Mouse (Mus musculus) forebrain, embryonic 15.5 days (tissue): ENCODE results near the gene Fahd2a. TPM values are rescaled to one million over a fixed set of nuclear protein-coding genes. Genes with fewer than 3 reads are reported as not detected.
A peak's percentile ranks its signal among the peaks of the same experiment; 100 is the strongest.

Experiments used
- ATAC-seq: fragments of 200-750 bp; cut with Nextera tagmentation; replicated peaks from 2 replicates; pipeline ENCODE4 v1.8.0; 2017; ENCODE audit warnings: mild to moderate bottlenecking, moderate TSS enrichment, moderate library complexity
- H3K27ac ChIP-seq: fragments of 300-500 bp; sonication (generic); replicated peaks from 2 replicates; pipeline ENCODE4 v1.5.1; 2015; ENCODE audit warnings: mild to moderate bottlenecking, inconsistent platforms
- H3K27me3 ChIP-seq: fragments of 300-500 bp; sonication (generic); 2 replicates; pipeline ENCODE4 v1.6.1; 2015; ENCODE audit warnings: inconsistent platforms
- H3K36me3 ChIP-seq: fragments of 300-500 bp; sonication (generic); 2 replicates; pipeline ENCODE4 v1.6.1; 2015; ENCODE audit warnings: mild to moderate bottlenecking, inconsistent platforms
- H3K4me1 ChIP-seq: fragments of 300-500 bp; sonication (generic); 2 replicates; pipeline ENCODE4 v1.6.1; 2015; ENCODE audit warnings: inconsistent platforms
- H3K4me2 ChIP-seq: fragments of 300-500 bp; sonication (generic); replicated peaks from 2 replicates; pipeline ENCODE4 v1.6.1; 2015; ENCODE audit warnings: mild to moderate bottlenecking, inconsistent platforms
- H3K4me3 ChIP-seq: fragments of 300-500 bp; sonication (generic); 2 replicates; pipeline ENCODE4 v1.5.1; 2015; ENCODE audit warnings: mild to moderate bottlenecking, inconsistent platforms
- H3K9ac ChIP-seq: fragments of 300-500 bp; sonication (generic); replicated peaks from 2 replicates; pipeline ENCODE4 v1.6.1; 2015; ENCODE audit warnings: mild to moderate bottlenecking, inconsistent platforms
- H3K9me3 ChIP-seq: fragments of 300-500 bp; sonication (generic); 2 replicates; pipeline ENCODE4 v1.6.1; 2016; ENCODE audit warnings: inconsistent platforms
- WGBS: fragments of 180-500 bp; shearing (Covaris S2); methylation state at CpG from one replicate; pipeline ENCODE4 v1.1.7; 2015; ENCODE audit warnings: mixed read lengths; 5-methylcytosine and 5-hydroxymethylcytosine counted together
- polyA plus RNA-seq: library from polyadenylated mRNA; unstranded; fragments of >200 nt; fragmentation: Nextera tagmentation; extraction: Ambion mirVana; gene quantifications from 2 replicates; pipeline ENCODE4 v1.2.1, GENCODE M21; 2015

Gene Fahd2a
- 29.9 and 33.1 TPM in 2 replicates for polyA plus RNA-seq

DNA sequence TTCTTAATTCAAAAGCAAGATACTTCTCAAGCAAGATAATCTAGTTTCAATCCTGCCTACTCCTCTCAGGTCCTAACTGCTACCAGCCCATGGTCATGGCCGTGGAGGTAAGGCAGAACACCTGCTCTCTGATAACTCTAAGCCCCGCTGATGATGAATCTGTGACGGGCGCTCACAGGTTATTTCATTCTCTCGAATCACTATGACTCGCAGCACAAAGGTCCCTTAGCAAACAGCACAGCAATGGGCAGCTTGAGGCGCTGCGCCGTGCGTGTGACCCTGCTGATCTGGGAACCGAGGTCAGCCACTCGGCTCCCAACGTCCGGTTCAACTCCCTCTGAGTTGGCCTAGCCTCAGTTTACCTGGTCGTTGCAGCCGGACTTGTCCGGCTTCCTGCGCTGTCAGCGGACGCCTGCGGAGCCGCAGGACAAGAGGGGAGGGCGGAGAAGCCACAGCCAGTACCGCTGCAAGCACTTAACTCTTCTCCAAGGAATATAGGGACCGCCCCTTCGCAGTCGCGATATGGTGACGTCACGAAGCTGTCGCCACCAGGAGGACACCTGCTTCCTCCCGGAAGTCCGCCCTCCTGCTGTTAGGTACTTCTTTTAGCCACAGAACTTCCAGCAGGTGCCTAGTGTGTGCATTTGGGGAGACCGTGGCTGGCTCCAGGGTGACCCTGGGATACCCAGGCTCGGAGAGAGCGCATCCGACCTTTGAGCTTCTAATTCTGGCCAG lies at the start of gene Fahd2a:
Gene Fahd2a (minus strand): TSS at position 511 of the 735 bp plus-strand sequence.
- H3K4me3 ChIP-seq = peak within 1 kb of the TSS; percentile 71
- 3% methylated on average over 37 of the region's 37 CpGs for WGBS
- H3K27ac ChIP-seq = peak within 1 kb of the TSS; percentile 29; the same call in 1 of the 2 replicates
- H3K27me3 ChIP-seq = no peaks in the 10 kb centered on the region
- H3K9me3 ChIP-seq = no peaks in the 10 kb centered on the region
- peak within 1 kb of the TSS; percentile 76 for H3K4me2 ChIP-seq
- ATAC-seq = peak; percentile 95
- peak within 1 kb of the TSS; percentile 65 for H3K9ac ChIP-seq
- H3K36me3 ChIP-seq = 0 out of 2 replicates have a peak, but pooled peaks cover 2% of the 10 kb centered on the region
- peaks cover 25% of the 10 kb centered on the region for H3K4me1 ChIP-seq

DNA sequence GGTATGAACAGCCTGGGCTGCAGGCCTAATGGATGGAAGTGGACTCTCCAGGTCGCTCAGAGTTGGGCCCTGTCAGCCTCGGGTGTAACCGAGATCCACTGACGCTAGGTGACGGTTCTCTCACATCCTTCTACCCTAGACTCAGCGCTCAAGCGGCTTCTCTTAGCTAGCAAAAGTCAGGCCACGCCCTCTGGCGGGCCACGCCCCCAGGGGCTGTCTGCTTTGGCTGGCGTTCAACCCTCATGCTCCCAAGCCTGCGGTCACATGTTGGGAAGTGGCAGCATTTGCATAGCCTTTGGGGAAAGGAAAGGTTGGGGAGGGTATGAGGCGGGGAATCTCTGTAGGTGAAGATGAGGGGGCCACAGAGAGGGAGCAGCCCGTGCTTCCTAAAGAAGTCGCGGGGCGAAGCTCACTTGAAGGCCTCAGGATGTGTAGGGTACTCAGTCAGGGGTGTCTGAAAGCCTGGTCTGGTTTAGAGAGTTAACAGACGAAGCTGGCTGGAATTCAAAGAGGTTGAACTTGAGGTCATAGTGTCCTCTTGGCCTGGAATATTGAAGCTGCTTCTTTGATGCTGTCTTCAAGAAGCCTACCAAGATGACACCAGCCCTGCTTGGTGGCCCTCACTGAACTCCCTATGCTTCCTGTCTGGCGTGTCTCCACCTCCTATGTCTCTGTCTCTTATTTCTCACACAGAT lies 40.3 kb upstream of the Fahd2a start:
- WGBS = 7% methylated on average over 19 of the region's 19 CpGs
- Histone ChIP-seq H3K27ac (no peak overlapping the region), H3K9ac (no peak overlapping the region), H3K36me3 (no peaks in the 10 kb centered on the region), H3K4me2 (peak overlapping the region; percentile 34), H3K4me1 (peaks cover 33% of the 10 kb centered on the region), H3K9me3 (no peaks in the 10 kb centered on the region), H3K4me3 (peak overlapping the region; percentile 6), H3K27me3 (peaks cover 56% of the 10 kb centered on the region)
- ATAC-seq = peak; percentile 61

DNA sequence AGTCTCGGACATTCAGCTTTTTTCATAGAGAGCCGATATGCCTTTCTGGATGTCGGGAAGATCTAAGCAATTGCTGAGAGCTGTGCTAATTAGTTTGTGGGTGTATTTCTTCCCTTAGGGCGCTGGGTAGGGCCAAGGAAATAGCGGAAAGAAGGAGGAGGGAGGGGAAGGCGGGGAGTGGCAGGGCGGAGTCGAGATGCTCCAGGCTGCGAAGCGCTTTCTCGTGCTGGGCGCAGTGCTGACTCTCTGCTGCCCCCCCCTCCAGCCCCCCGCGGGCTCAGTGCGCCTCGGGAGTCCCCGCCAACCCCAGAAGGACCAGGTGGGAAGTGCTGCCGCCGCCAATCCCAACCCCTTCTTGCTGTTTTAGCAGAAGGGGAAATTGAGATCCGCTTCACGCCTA lies 38.6 kb upstream of the Fahd2a start:
- Histone ChIP-seq H3K27ac (no peak overlapping the region), H3K4me2 (peak overlapping the region; percentile 70), H3K9me3 (no peaks in the 10 kb centered on the region), H3K4me3 (peak overlapping the region; percentile 38), H3K27me3 (peaks cover 63% of the 10 kb centered on the region), H3K9ac (no peak overlapping the region), H3K36me3 (no peaks in the 10 kb centered on the region), H3K4me1 (peaks cover 33% of the 10 kb centered on the region)
- WGBS = 2% methylated on average over 18 of the region's 21 CpGs
- ATAC-seq = peak; percentile 32

DNA sequence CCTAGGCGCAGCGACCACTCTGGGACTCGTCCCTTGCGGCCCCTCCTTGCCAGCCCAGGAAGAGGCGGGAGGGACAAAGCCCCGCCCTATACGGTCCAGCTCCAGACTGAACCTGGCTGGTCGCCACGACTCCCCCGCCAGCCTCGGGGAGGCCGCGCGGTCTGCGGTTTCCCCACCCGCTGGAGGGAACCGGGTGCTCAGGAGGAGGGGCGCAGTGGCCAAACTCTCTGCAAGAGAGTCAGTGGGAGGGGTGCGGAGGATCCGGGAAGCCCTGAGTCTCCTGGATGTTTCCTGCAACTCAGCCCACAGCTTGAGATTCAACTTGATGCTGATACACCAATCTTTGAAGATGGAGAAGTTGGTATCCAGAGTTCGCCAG lies 38.2 kb upstream of the Fahd2a start:
- H3K36me3 ChIP-seq = no peaks in the 10 kb centered on the region
- H3K4me1 ChIP-seq = peaks cover 33% of the 10 kb centered on the region
- no peak overlapping the region for H3K27ac ChIP-seq
- ATAC-seq = peak; percentile 59
- no peaks in the 10 kb centered on the region for H3K9me3 ChIP-seq
- under 1% methylated on average over 21 of the region's 21 CpGs for WGBS
- peaks cover 63% of the 10 kb centered on the region for H3K27me3 ChIP-seq
- peak overlapping the region; percentile 38 for H3K4me3 ChIP-seq
- H3K9ac ChIP-seq = no peak overlapping the region
- H3K4me2 ChIP-seq = peak overlapping the region; percentile 70

DNA sequence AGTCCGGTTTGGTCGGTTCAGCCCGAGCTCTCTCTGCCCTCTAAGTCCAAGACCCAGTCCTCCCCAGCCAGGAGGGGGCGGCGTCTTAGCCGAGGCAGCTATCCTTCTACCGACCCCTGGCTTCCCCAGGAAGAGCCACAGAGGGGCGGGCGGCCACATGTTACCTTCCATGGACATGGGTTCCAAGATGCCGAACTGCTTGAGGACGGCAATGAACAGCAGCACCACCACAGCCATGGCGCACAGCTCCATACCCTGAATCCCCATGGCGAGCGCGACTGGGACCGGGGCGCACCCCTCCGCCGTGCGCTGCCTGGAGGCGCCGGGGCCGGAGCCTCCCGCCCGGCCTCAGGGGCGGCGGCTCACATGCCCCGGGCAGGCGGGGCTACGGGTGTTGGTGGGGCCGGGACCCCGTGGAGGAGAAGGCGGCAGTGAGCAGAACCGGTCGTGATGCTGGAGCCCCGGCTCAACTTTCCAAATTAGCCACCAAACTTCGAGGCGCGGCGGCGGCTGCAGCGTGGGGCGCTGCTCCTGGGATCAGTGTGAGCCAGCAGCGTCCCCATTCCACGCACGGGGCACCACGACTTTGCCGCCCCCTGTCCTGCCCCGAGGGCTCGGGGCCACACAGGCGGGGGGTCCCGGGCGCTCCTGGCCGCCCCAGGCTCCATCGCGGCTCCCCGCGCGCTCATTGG lies 37.6 kb upstream of the Fahd2a start:
- H3K9ac ChIP-seq = no peak overlapping the region
- peaks cover 63% of the 10 kb centered on the region for H3K27me3 ChIP-seq
- peak overlapping the region; percentile 38 for H3K4me3 ChIP-seq
- no peaks in the 10 kb centered on the region for H3K9me3 ChIP-seq
- H3K36me3 ChIP-seq = no peaks in the 10 kb centered on the region
- 1% methylated on average over 59 of the region's 59 CpGs for WGBS
- H3K4me1 ChIP-seq = peaks cover 33% of the 10 kb centered on the region
- ATAC-seq = no peak
- peak overlapping the region; percentile 70 for H3K4me2 ChIP-seq
- H3K27ac ChIP-seq = no peak overlapping the region

DNA sequence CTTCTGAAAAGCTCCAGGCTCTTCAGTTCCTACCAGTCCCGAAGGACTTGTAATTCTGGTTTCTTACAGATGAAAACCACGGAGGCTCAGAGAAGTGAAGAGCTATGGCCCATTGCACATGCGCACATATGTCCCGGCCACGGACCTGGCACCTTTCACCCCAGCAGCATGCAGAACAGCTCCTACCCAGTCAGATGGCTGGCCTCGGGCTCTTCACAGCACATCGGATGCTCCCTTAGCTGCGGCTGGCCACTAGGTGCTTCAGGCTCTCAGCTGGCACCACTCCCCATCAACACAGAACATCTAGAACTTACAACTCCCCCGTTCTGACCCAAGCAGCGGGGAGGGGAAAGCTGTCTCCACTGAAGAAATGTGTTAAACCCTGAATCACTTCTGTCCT lies 35.4 kb upstream of the Fahd2a start:
- H3K27ac ChIP-seq = no peak overlapping the region
- ATAC-seq = no peak
- H3K4me3 ChIP-seq = no peak overlapping the region
- no peak overlapping the region for H3K4me2 ChIP-seq
- H3K27me3 ChIP-seq = peaks cover 56% of the 10 kb centered on the region
- WGBS = 70% methylated on average over 10 of the region's 10 CpGs
- H3K36me3 ChIP-seq = no peaks in the 10 kb centered on the region
- no peak overlapping the region for H3K9ac ChIP-seq
- peaks cover 31% of the 10 kb centered on the region for H3K4me1 ChIP-seq
- no peaks in the 10 kb centered on the region for H3K9me3 ChIP-seq

DNA sequence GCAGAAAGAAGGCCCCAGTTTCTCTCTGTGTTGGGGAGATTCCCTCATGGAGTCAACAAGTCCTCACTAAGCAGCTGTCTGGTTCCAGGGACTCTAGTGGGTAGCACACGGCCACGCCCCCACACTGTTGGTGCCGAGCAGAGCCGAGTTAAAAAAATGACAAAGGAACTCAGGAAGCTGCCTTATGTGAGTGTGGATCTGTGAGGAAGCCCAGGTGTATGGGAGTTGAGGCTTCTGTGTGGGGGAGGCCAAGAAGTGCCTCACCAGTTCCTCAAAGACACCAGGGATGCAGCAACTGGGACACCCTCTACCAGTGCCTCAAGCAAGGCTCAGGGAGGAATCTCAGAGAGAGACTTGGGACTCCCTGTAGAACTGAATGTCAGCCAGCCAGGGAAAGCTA lies 34.8 kb upstream of the Fahd2a start:
- Histone ChIP-seq H3K27ac (no peak overlapping the region), H3K9ac (no peak overlapping the region), H3K9me3 (no peaks in the 10 kb centered on the region), H3K4me2 (no peak overlapping the region), H3K27me3 (peaks cover 53% of the 10 kb centered on the region), H3K4me1 (peaks cover 26% of the 10 kb centered on the region), H3K4me3 (no peak overlapping the region), H3K36me3 (no peaks in the 10 kb centered on the region)
- ATAC-seq = no peak
- 75% methylated on average over 4 of the region's 4 CpGs for WGBS

DNA sequence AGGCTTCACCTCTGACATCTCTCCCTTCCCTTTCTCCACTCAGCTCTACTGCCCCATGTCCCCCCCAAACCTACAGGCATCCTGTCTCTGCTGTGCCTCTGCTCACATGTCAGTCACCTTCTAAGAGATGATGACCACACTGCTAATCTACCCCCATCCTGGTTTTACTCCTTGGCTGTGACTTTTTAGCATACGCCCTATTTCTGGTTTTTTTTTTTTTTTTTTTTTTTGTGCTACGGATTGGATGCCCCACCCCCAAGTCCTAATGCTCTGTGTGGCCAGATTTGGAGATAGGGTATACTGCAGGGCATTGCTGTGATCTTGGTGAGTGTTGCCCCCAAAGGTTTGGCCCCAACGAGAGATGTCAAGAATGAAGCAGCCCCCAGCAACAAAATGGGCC lies 27.9 kb upstream of the Fahd2a start:
- Histone ChIP-seq H3K9ac (no peak overlapping the region), H3K4me1 (no peaks in the 10 kb centered on the region), H3K36me3 (no peaks in the 10 kb centered on the region), H3K27ac (no peak overlapping the region), H3K27me3 (no peaks in the 10 kb centered on the region), H3K4me3 (no peak overlapping the region), H3K9me3 (no peaks in the 10 kb centered on the region), H3K4me2 (no peak overlapping the region)
- WGBS = 86% methylated on average over 3 of the region's 3 CpGs
- no peak for ATAC-seq

DNA sequence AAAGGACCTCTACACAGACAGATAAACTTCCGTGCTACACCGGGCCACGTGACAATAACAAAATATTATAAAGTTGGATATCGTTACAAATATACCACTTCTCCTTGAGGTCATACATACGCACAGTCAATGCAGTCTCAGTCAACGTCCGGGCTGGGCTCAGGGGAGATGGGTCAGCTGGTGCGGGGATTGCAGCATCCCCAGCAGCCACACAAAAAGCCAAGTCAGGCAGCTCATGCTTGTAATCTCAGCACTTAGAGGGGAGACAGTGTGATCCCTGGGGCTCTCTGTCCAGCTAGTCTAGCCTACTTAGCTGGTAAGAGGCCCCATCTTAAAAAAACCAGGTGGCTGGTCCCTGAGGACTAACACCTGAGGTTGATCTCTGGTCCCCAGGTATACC lies 26.9 kb upstream of the Fahd2a start:
- Histone ChIP-seq H3K9ac (no peak overlapping the region), H3K4me1 (no peaks in the 10 kb centered on the region)

DNA sequence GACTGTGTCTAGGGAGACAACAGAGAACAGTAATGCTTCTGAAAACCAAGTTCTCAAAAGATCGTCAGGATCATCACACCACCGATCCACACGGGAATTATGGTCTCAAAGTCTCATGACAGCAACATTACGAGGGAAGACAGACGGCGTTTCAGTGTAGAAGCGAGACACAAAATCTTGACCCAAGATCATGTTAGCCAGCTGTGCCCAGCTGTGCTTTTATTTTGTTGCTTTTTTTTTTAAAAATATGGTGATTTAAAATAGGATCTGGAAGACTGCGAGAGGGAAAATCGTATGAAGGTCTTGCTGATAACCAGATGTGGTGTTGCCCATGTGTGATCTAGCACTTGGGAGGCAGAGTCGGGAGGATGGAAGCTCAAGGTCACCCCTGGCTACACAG lies 26.3 kb upstream of the Fahd2a start:
- H3K4me2 ChIP-seq = no peak overlapping the region

More for the DNA sequence above, 26.9 kb upstream of the Fahd2a start:
- ATAC-seq = no peak
- Histone ChIP-seq H3K27ac (no peak overlapping the region), H3K36me3 (no peaks in the 10 kb centered on the region), H3K27me3 (no peaks in the 10 kb centered on the region), H3K4me3 (no peak overlapping the region), H3K4me2 (no peak overlapping the region), H3K9me3 (no peaks in the 10 kb centered on the region)
- WGBS = 90% methylated on average over 8 of the region's 8 CpGs

DNA sequence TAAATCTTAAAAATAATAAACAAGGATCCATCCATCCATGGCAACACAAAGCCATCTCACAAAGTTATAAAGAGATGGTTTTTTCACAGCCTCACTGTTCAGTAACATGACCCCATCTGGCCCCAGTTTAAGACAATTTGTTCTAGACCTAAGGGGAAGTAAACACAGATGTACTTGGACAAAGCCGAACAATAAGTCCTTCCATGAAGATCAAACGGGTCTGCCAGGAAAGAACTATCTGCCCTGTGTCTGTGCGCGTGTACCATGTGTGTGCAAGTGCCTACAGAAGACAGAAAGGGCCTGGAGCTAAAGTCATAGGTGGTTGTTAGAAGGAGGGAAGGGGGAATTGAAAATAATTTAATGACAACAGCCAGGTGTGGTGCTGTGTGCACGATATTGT lies 25.8 kb upstream of the Fahd2a start:
- ATAC-seq = no peak
- Histone ChIP-seq H3K27me3 (no peaks in the 10 kb centered on the region), H3K4me3 (no peak overlapping the region), H3K4me1 (no peaks in the 10 kb centered on the region), H3K36me3 (no peaks in the 10 kb centered on the region), H3K27ac (no peak overlapping the region), H3K9me3 (no peaks in the 10 kb centered on the region), H3K4me2 (no peak overlapping the region), H3K9ac (no peak overlapping the region)
- WGBS = 89% methylated on average over 5 of the region's 5 CpGs

More for the DNA sequence above, 26.3 kb upstream of the Fahd2a start:
- no peak for ATAC-seq
- no peaks in the 10 kb centered on the region for H3K36me3 ChIP-seq
- no peaks in the 10 kb centered on the region for H3K9me3 ChIP-seq
- no peak overlapping the region for H3K27ac ChIP-seq
- WGBS = 95% methylated on average over 10 of the region's 10 CpGs
- H3K4me1 ChIP-seq = no peaks in the 10 kb centered on the region
- H3K27me3 ChIP-seq = no peaks in the 10 kb centered on the region
- no peak overlapping the region for H3K9ac ChIP-seq
- H3K4me3 ChIP-seq = no peak overlapping the region

DNA sequence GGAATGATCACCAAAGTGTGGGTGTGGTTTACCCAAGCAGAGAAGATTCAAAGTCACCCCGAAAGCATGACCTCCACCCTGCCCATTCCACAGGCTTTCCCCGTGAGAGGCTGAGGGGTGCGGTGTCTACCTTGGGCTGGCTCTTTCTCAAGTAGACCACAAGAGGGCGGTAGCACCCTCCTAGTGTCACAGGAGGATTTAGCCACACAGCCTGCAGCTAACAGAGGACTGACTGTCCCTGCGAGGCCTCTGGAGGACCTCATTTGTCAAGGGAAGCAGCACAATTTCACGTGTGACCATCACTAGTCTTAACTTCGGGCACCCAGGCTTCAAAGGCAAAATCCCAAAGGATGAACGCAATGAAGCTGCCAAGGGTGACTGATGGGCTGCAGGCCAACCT lies 17.9 kb upstream of the Fahd2a start:
- Histone ChIP-seq H3K27ac (no peak overlapping the region), H3K9me3 (no peaks in the 10 kb centered on the region), H3K4me3 (no peak overlapping the region), H3K9ac (no peak overlapping the region), H3K36me3 (no peaks in the 10 kb centered on the region), H3K27me3 (no peaks in the 10 kb centered on the region), H3K4me2 (no peak overlapping the region), H3K4me1 (no peaks in the 10 kb centered on the region)
- peak; percentile 80; the same call in 1 of the 2 replicates for ATAC-seq
- 13% methylated on average over 8 of the region's 8 CpGs for WGBS
